Mouse (Mus musculus) lung, postnatal 0 days (tissue): ENCODE data around the gene Fmnl3.

Experiments used
- CTCF ChIP-seq: IDR thresholded peaks from 2 replicates; pipeline ENCODE4 v1.5.1; 2016; ENCODE audit warnings: antibody characterized with exemption, mild to moderate bottlenecking
- EP300 ChIP-seq: IDR thresholded peaks from 2 replicates; pipeline ENCODE4 v1.6.1; 2016; ENCODE audit warnings: antibody characterized with exemption, mild to moderate bottlenecking, control low read depth

GRCm38 (mm10) chr15:99417692-99418271 lies 47.5 kb upstream of the Fmnl3 start:
- no peak for TF ChIP-seq CTCF
- peak; percentile 33 for TF ChIP-seq EP300
